Mouse (Mus musculus): Measurements from ENCODE around the gene Ubald1. TPM values are rescaled to one million over a fixed set of nuclear protein-coding genes. Genes with fewer than 3 reads are reported as not detected.

The Ubald1 gene
- polyA plus RNA-seq, 1 experiment: 31.1 TPM

- H3K4me1 ChIP-seq (ENCODE audit: control insufficient read depth, insufficient read depth, low read length): no peaks in the 10 kb centered on the region
- no peak overlapping the region for H3K4me3 ChIP-seq (ENCODE audit: low read depth, low read length)
- H3K36me3 ChIP-seq (ENCODE audit: control insufficient read depth, insufficient read depth, low read length, poor library complexity, severe bottlenecking): no peaks in the 10 kb centered on the region
- H3K9me3 ChIP-seq (replicated peaks; ENCODE audit: control insufficient read depth, insufficient read depth, low read length, poor library complexity, severe bottlenecking): no peaks in the 10 kb centered on the region
- no peak overlapping the region for H3K27ac ChIP-seq (ENCODE audit: insufficient read depth, low read length)
- H3K27me3 ChIP-seq (ENCODE audit: control insufficient read depth, insufficient read depth, low read length, poor library complexity, severe bottlenecking): no peaks in the 10 kb centered on the region
- no peak overlapping the region for H3K9ac ChIP-seq (ENCODE audit: low read depth, poor library complexity, severe bottlenecking)
- no peak for TF ChIP-seq POLR2A (IDR thresholded peaks at IDR 0.05; ENCODE audit: insufficient read depth, low read length)
- peak; percentile 75 for TF ChIP-seq CTCF (IDR thresholded peaks at IDR 0.05; ENCODE audit: low read depth, low read length)
These were observed 17.1 kb downstream of the Ubald1 start for GRCm38 (mm10) chr16:4862863-4863483.

DNA sequence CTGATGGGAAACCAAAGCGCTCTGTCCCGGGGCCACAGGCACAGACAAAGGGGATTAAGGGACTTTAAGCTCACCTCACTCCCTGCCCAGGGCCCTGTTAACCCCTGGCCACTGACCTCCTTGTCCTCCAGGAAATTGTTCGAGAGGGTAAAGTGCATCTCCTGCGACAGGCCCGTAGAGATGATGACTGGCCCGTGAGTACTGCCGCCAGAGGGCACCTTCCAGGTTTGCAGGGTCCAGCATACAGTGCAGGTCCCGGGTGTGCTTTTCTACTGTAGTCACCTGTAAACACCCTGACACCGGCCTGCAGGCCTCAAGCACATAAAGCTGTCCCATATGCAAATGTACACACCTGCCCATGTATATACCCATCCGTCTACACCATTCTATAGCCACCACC, 18.7 kb downstream of the Ubald1 start:
- no peak overlapping the region for H3K4me3 ChIP-seq (ENCODE audit: low read depth, low read length)
- H3K4me1 ChIP-seq (ENCODE audit: control insufficient read depth, insufficient read depth, low read length): no peaks in the 10 kb centered on the region
- H3K9ac ChIP-seq (ENCODE audit: low read depth, poor library complexity, severe bottlenecking): no peak overlapping the region
- TF ChIP-seq CTCF (IDR thresholded peaks at IDR 0.05; ENCODE audit: low read depth, low read length) (peak; percentile 22), EP300 (IDR thresholded peaks at IDR 0.05; ENCODE audit: insufficient read depth, low read depth, low read length) (no peak), POLR2A (IDR thresholded peaks at IDR 0.05; ENCODE audit: insufficient read depth, low read length) (no peak)
- H3K9me3 ChIP-seq (replicated peaks; ENCODE audit: control insufficient read depth, insufficient read depth, low read length, poor library complexity, severe bottlenecking): no peaks in the 10 kb centered on the region
- H3K27ac ChIP-seq (ENCODE audit: insufficient read depth, low read length): no peak overlapping the region
- no peaks in the 10 kb centered on the region for H3K36me3 ChIP-seq (ENCODE audit: control insufficient read depth, insufficient read depth, low read length, poor library complexity, severe bottlenecking)
- no peaks in the 10 kb centered on the region for H3K27me3 ChIP-seq (ENCODE audit: control insufficient read depth, insufficient read depth, low read length, poor library complexity, severe bottlenecking)

- no peak for TF ChIP-seq EP300 (IDR thresholded peaks at IDR 0.05; ENCODE audit: insufficient read depth, low read depth, low read length)
- H3K27ac ChIP-seq (ENCODE audit: insufficient read depth, low read length): no peak overlapping the region
- H3K9me3 ChIP-seq (replicated peaks; ENCODE audit: control insufficient read depth, insufficient read depth, low read length, poor library complexity, severe bottlenecking): no peaks in the 10 kb centered on the region
- no peaks in the 10 kb centered on the region for H3K36me3 ChIP-seq (ENCODE audit: control insufficient read depth, insufficient read depth, low read length, poor library complexity, severe bottlenecking)
- no peaks in the 10 kb centered on the region for H3K27me3 ChIP-seq (ENCODE audit: control insufficient read depth, insufficient read depth, low read length, poor library complexity, severe bottlenecking)
- H3K4me1 ChIP-seq (ENCODE audit: control insufficient read depth, insufficient read depth, low read length): no peaks in the 10 kb centered on the region
- no peak overlapping the region for H3K9ac ChIP-seq (ENCODE audit: low read depth, poor library complexity, severe bottlenecking)
- no peak overlapping the region for H3K4me3 ChIP-seq (ENCODE audit: low read depth, low read length)
These were observed 25.0 kb downstream of the Ubald1 start for GRCm38 (mm10) chr16:4855046-4855650.

DNA sequence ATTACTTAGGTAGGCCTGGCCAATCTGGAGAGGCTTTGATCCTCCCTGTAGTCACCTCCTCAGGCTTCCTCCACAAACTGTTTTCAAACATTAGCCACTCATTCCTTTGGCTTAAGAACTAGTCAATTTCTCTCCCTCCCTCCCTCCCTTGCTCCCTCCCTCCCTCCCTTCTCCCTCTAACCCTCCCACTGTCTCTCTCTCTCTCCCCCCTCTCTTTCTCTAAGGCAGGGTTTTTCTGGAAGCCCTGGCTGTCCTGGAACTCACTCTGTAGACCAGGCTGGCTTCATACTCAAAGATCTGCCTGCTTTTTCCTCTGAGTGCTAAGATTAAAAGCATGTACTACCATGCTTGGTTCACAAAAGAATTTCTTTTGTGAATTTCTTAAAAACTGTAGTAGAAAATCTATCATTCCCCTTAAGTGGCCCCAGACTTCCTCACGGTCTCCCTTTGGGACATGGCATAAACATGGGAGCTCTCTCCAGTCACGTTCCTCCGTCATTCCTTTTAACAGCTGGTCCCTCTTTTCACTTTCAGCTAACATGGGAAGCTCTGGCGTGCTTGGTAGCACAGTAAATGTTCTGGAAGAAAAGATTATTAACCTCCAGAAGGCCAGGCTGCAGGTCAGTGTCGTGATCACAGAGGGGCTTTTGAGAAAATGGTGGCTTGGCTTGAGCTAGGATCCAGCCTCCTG, 29.0 kb downstream of the Ubald1 start:
- no peak overlapping the region for H3K27ac ChIP-seq (ENCODE audit: insufficient read depth, low read length)
- H3K4me1 ChIP-seq (ENCODE audit: control insufficient read depth, insufficient read depth, low read length): no peaks in the 10 kb centered on the region
- H3K9me3 ChIP-seq (replicated peaks; ENCODE audit: control insufficient read depth, insufficient read depth, low read length, poor library complexity, severe bottlenecking): no peaks in the 10 kb centered on the region
- no peaks in the 10 kb centered on the region for H3K27me3 ChIP-seq (ENCODE audit: control insufficient read depth, insufficient read depth, low read length, poor library complexity, severe bottlenecking)
- H3K9ac ChIP-seq (ENCODE audit: low read depth, poor library complexity, severe bottlenecking): no peak overlapping the region
- TF ChIP-seq CTCF (IDR thresholded peaks at IDR 0.05; ENCODE audit: low read depth, low read length) (no peak), POLR2A (IDR thresholded peaks at IDR 0.05; ENCODE audit: insufficient read depth, low read length) (no peak), EP300 (IDR thresholded peaks at IDR 0.05; ENCODE audit: insufficient read depth, low read depth, low read length) (no peak)
- no peak overlapping the region for H3K4me3 ChIP-seq (ENCODE audit: low read depth, low read length)
- no peaks in the 10 kb centered on the region for H3K36me3 ChIP-seq (ENCODE audit: control insufficient read depth, insufficient read depth, low read length, poor library complexity, severe bottlenecking)

DNA sequence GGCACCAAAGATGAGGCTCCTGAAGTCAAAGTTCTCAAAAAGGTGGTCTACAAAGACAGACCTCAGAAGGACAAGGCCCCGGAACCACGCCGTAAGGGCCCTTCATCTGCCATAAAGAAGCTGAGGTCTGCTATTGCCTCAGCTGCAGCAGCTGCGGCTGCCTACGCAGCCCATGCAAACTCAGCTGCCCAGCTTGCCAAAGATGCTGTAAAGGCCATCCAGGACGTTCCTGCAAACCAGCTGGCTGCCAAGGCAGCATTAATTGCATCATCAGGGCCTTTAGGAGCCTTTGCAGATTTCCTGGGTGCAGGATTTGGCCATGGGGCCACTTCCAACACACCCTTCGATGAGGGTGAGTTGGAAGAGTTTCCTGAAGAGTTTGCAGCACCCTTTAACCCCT, 29.8 kb downstream of the Ubald1 start:
- H3K4me1 ChIP-seq (ENCODE audit: control insufficient read depth, insufficient read depth, low read length): no peaks in the 10 kb centered on the region
- H3K9me3 ChIP-seq (replicated peaks; ENCODE audit: control insufficient read depth, insufficient read depth, low read length, poor library complexity, severe bottlenecking): no peaks in the 10 kb centered on the region
- TF ChIP-seq CTCF (IDR thresholded peaks at IDR 0.05; ENCODE audit: low read depth, low read length) (no peak), POLR2A (IDR thresholded peaks at IDR 0.05; ENCODE audit: insufficient read depth, low read length) (no peak), EP300 (IDR thresholded peaks at IDR 0.05; ENCODE audit: insufficient read depth, low read depth, low read length) (no peak)
- no peak overlapping the region for H3K4me3 ChIP-seq (ENCODE audit: low read depth, low read length)
- H3K36me3 ChIP-seq (ENCODE audit: control insufficient read depth, insufficient read depth, low read length, poor library complexity, severe bottlenecking): no peaks in the 10 kb centered on the region
- H3K27me3 ChIP-seq (ENCODE audit: control insufficient read depth, insufficient read depth, low read length, poor library complexity, severe bottlenecking): no peaks in the 10 kb centered on the region
- no peak overlapping the region for H3K9ac ChIP-seq (ENCODE audit: low read depth, poor library complexity, severe bottlenecking)
- H3K27ac ChIP-seq (ENCODE audit: insufficient read depth, low read length): no peak overlapping the region

DNA sequence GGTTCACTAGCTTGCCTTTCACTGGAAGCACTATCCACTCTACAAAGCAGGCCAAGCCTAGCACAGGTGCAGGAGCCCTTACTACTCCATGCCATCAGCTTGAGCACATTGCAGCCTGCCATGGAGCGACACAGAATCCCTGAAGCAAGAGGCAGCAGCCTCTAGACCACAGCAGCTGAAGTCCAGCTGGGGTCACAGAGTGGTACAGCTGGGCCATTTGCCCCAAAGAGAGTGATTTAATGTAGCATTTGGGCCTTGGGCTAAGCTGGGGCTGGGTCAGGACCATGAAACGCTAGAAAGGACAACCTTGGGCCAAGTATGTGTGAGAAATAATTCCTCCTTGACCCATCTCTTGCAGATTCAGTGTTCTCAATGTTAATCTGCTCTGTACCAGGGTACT, 32.0 kb downstream of the Ubald1 start:
- TF ChIP-seq POLR2A (IDR thresholded peaks at IDR 0.05; ENCODE audit: insufficient read depth, low read length) (no peak), EP300 (IDR thresholded peaks at IDR 0.05; ENCODE audit: insufficient read depth, low read depth, low read length) (no peak), CTCF (IDR thresholded peaks at IDR 0.05; ENCODE audit: low read depth, low read length) (no peak)
- Histone ChIP-seq H3K27ac (ENCODE audit: insufficient read depth, low read length) (no peak overlapping the region), H3K4me3 (ENCODE audit: low read depth, low read length) (no peak overlapping the region), H3K27me3 (ENCODE audit: control insufficient read depth, insufficient read depth, low read length, poor library complexity, severe bottlenecking) (no peaks in the 10 kb centered on the region), H3K9ac (ENCODE audit: low read depth, poor library complexity, severe bottlenecking) (no peak overlapping the region), H3K36me3 (ENCODE audit: control insufficient read depth, insufficient read depth, low read length, poor library complexity, severe bottlenecking) (no peaks in the 10 kb centered on the region), H3K4me1 (ENCODE audit: control insufficient read depth, insufficient read depth, low read length) (no peaks in the 10 kb centered on the region), H3K9me3 (replicated peaks; ENCODE audit: control insufficient read depth, insufficient read depth, low read length, poor library complexity, severe bottlenecking) (no peaks in the 10 kb centered on the region)

Data from ES-Bruce4 (cell line).